Mouse (Mus musculus): Measurements from ENCODE around the gene Tnni3k. TPM values are rescaled to one million over a fixed set of nuclear protein-coding genes. Genes with fewer than 3 reads are reported as not detected.

Gene Tnni3k
- polyA plus RNA-seq, 1 experiment from 2014 or later = 0.11 TPM

DNA sequence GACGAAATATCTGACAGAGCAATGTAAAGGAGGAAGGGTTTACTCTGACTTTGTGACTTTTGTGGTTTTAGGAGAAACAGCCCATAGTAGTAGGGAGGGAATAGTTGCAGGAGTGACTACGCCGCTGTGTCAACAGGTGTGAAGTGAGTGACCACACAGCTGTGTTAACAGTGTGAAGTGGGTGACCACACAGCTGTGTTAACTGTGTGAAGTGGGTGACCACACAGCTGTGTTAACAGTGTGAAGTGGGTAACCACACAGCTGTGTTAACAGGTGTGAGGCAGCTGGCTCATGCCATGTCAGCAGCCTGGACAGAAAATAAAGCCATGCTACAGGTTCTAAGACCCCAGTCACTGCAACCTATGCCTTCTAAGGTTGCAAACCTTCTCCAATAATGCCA, 162.0 kb downstream of the Tnni3k start:
- no peaks in the 10 kb centered on the region for H3K4me1 ChIP-seq (replicated peaks; ENCODE audit: control insufficient read depth, insufficient read depth)
- TF ChIP-seq CTCF (IDR thresholded peaks at IDR 0.05; ENCODE audit: low read depth) (no peak), EP300 (optimal IDR thresholded peaks at IDR 0.05) (no peak)
- DNase-seq (ENCODE audit: low spot score) (no peak), ATAC-seq (ENCODE audit: low FRiP score, low TSS enrichment) (no peak)
- no peak overlapping the region for H3K4me2 ChIP-seq (replicated peaks; ENCODE audit: low read depth)
- H3K9ac ChIP-seq (ENCODE audit: low read length) = no peak overlapping the region
- WGBS = 77% methylated on average over 3 of the region's 3 CpGs
- H3K4me3 ChIP-seq (ENCODE audit: low read depth, low read length) = no peak overlapping the region
- H3K36me3 ChIP-seq (ENCODE audit: control insufficient read depth, insufficient read depth, low read length) = no peaks in the 10 kb centered on the region
- H3K27me3 ChIP-seq (ENCODE audit: control insufficient read depth, insufficient read depth, low read length) = no peaks in the 10 kb centered on the region
- H3K9me3 ChIP-seq (ENCODE audit: control insufficient read depth, low read length) = no peaks in the 10 kb centered on the region
- no peak overlapping the region for H3K27ac ChIP-seq (replicated peaks)

DNA sequence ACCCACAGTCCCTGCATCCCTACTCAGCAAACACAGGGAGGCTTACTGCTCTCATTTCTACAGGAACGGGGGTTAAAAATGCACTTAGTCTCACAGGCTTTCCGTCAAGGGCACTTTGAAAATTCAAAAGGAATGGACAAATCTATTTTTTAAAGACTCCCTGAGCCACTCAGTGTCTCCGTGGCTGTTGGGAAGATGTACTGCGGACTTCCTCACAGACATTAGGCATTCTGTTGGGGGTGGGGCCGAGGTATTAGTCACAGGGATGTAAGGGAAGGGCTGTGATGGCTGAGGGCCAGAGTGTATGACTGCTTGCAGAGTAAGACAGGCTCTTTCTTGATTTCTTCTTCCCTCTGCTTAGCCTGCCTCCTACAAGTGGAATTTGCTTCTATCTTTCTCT, 169.8 kb downstream of the Tnni3k start:
- no peaks in the 10 kb centered on the region for H3K9me3 ChIP-seq (ENCODE audit: control insufficient read depth, low read length)
- WGBS = 9% methylated on average over 5 of the region's 5 CpGs
- H3K9ac ChIP-seq (ENCODE audit: low read length) = no peak overlapping the region
- DNase-seq (ENCODE audit: low spot score) (peak; percentile 60), ATAC-seq (ENCODE audit: low FRiP score, low TSS enrichment) (peak; percentile 71)
- no peaks in the 10 kb centered on the region for H3K4me1 ChIP-seq (replicated peaks; ENCODE audit: control insufficient read depth, insufficient read depth)
- TF ChIP-seq EP300 (optimal IDR thresholded peaks at IDR 0.05) (no peak), CTCF (IDR thresholded peaks at IDR 0.05; ENCODE audit: low read depth) (no peak)
- no peak overlapping the region for H3K4me2 ChIP-seq (replicated peaks; ENCODE audit: low read depth)
- no peaks in the 10 kb centered on the region for H3K27me3 ChIP-seq (ENCODE audit: control insufficient read depth, insufficient read depth, low read length)
- no peak overlapping the region for H3K4me3 ChIP-seq (ENCODE audit: low read depth, low read length)
- H3K36me3 ChIP-seq (ENCODE audit: control insufficient read depth, insufficient read depth, low read length) = no peaks in the 10 kb centered on the region
- H3K27ac ChIP-seq (replicated peaks) = no peak overlapping the region

DNA sequence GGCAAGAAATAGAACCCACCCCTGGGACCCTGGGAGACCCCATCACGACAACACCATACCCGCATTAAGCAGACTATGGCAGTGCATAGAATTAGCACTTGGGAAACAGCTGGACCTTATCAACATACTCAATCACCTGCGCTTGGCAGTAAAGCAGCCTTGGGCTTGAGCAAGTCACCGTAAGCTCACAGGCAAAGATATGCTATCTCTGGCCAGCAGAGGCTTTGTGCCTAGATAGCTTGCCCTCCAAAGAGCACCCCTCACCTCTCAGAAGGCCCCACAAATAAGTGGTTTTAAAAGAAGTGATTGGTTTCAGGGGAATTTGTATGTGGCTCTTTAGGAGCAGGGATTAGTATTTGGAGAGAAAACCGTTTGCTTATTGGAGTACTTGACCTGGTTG, 170.2 kb downstream of the Tnni3k start:
- Histone ChIP-seq H3K4me1 (replicated peaks; ENCODE audit: control insufficient read depth, insufficient read depth) (no peaks in the 10 kb centered on the region), H3K4me2 (replicated peaks; ENCODE audit: low read depth) (no peak overlapping the region), H3K36me3 (ENCODE audit: control insufficient read depth, insufficient read depth, low read length) (no peaks in the 10 kb centered on the region), H3K9ac (ENCODE audit: low read length) (no peak overlapping the region), H3K27ac (replicated peaks) (no peak overlapping the region), H3K27me3 (ENCODE audit: control insufficient read depth, insufficient read depth, low read length) (no peaks in the 10 kb centered on the region), H3K4me3 (ENCODE audit: low read depth, low read length) (no peak overlapping the region), H3K9me3 (ENCODE audit: control insufficient read depth, low read length) (no peaks in the 10 kb centered on the region)
- DNase-seq (ENCODE audit: low spot score) (no peak), ATAC-seq (ENCODE audit: low FRiP score, low TSS enrichment) (no peak)
- TF ChIP-seq CTCF (IDR thresholded peaks at IDR 0.05; ENCODE audit: low read depth) = no peak
- TF ChIP-seq EP300 (optimal IDR thresholded peaks at IDR 0.05) = no peak
- WGBS = 19% methylated on average over 5 of the region's 5 CpGs

DNA sequence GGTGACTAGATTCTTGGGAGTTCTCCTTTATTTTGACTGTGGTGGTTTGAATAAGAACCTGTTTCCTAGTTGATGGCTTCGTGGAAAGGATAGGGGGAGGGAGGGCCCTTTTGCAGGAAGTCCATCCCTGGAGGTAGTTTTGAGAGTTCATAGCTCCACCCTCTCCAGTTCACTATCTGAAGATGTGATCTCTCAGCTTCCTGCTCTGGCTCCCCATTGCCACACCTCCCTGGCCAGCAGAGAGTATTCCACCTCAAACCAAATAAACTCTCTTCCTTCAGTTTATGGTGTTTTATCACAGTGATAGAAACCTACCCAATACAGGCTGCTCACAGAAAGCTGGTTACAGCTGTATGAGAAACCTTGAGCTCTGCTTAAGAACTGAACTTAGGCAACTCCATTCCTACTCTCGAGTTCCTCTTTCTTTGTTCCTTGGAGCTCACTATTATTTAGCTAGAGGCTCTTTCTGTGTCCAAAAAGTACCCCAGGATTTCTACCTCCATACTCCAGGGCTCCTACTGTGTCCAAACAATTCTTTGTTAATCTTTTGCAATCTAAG, 173.7 kb downstream of the Tnni3k start:
- no peak for TF ChIP-seq EP300 (optimal IDR thresholded peaks at IDR 0.05)
- no peak for TF ChIP-seq CTCF (IDR thresholded peaks at IDR 0.05; ENCODE audit: low read depth)
- Histone ChIP-seq H3K9ac (ENCODE audit: low read length) (no peak overlapping the region), H3K4me1 (replicated peaks; ENCODE audit: control insufficient read depth, insufficient read depth) (no peaks in the 10 kb centered on the region), H3K27ac (replicated peaks) (no peak overlapping the region), H3K27me3 (ENCODE audit: control insufficient read depth, insufficient read depth, low read length) (no peaks in the 10 kb centered on the region), H3K36me3 (ENCODE audit: control insufficient read depth, insufficient read depth, low read length) (no peaks in the 10 kb centered on the region), H3K9me3 (ENCODE audit: control insufficient read depth, low read length) (no peaks in the 10 kb centered on the region), H3K4me3 (ENCODE audit: low read depth, low read length) (no peak overlapping the region), H3K4me2 (replicated peaks; ENCODE audit: low read depth) (no peak overlapping the region)
- 69% methylated on average over 2 of the region's 2 CpGs for WGBS
- no peak for DNase-seq (ENCODE audit: low spot score)
- no peak for ATAC-seq (ENCODE audit: low FRiP score, low TSS enrichment)

DNA sequence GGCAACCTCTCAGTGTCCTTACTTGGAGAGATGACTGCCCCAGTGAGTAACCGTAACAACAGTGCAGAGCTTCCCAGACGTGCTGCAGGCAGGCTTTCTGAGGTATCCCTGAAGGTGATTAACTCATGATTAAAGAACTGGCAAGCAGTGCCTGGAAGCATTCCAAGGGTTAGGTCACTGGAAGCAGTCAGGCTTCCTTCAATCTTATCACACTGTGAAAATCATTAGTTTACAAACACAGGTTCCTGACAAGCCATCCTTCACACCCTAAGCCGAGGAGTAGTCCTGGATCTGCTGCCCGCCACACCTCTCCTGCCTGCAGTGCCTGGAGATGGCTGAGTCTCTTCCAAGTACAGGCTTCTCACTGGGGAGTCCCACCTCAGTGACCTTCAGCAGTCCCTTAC, 174.7 kb downstream of the Tnni3k start:
- H3K9ac ChIP-seq (ENCODE audit: low read length) = no peak overlapping the region
- no peaks in the 10 kb centered on the region for H3K9me3 ChIP-seq (ENCODE audit: control insufficient read depth, low read length)
- 24% methylated on average over 4 of the region's 4 CpGs for WGBS
- no peaks in the 10 kb centered on the region for H3K4me1 ChIP-seq (replicated peaks; ENCODE audit: control insufficient read depth, insufficient read depth)
- no peak overlapping the region for H3K27ac ChIP-seq (replicated peaks)
- DNase-seq (ENCODE audit: low spot score) (peak; percentile 50), ATAC-seq (ENCODE audit: low FRiP score, low TSS enrichment) (peak; percentile 84)
- TF ChIP-seq CTCF (IDR thresholded peaks at IDR 0.05; ENCODE audit: low read depth) = no peak
- no peak for TF ChIP-seq EP300 (optimal IDR thresholded peaks at IDR 0.05)
- H3K4me2 ChIP-seq (replicated peaks; ENCODE audit: low read depth) = no peak overlapping the region
- no peak overlapping the region for H3K4me3 ChIP-seq (ENCODE audit: low read depth, low read length)
- H3K27me3 ChIP-seq (ENCODE audit: control insufficient read depth, insufficient read depth, low read length) = no peaks in the 10 kb centered on the region
- H3K36me3 ChIP-seq (ENCODE audit: control insufficient read depth, insufficient read depth, low read length) = no peaks in the 10 kb centered on the region

DNA sequence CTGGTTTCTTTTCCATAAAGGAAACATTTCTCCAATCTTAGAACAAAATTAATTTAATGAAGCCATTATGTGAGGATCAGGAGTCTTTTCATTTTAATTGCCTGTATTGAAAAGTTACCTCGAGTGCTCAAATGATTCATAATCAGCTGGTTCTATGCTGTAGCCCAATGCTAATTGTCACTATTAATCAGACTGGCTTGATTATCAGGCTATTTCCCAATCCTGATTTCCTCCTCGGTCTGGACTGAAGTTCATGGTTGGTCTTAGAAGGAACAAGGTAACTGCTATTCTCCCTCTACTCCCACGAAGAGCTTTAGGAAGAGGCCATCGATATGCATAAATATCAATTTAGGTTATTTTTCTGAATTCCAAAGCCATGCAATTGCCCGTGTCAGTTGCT, 175.1 kb downstream of the Tnni3k start:
- no peak overlapping the region for H3K4me3 ChIP-seq (ENCODE audit: low read depth, low read length)
- WGBS = 65% methylated on average over 5 of the region's 5 CpGs
- H3K4me2 ChIP-seq (replicated peaks; ENCODE audit: low read depth) = no peak overlapping the region
- no peak overlapping the region for H3K9ac ChIP-seq (ENCODE audit: low read length)
- no peaks in the 10 kb centered on the region for H3K27me3 ChIP-seq (ENCODE audit: control insufficient read depth, insufficient read depth, low read length)
- H3K9me3 ChIP-seq (ENCODE audit: control insufficient read depth, low read length) = no peaks in the 10 kb centered on the region
- H3K36me3 ChIP-seq (ENCODE audit: control insufficient read depth, insufficient read depth, low read length) = no peaks in the 10 kb centered on the region
- peak; percentile 68 for ATAC-seq (ENCODE audit: low FRiP score, low TSS enrichment)
- H3K4me1 ChIP-seq (replicated peaks; ENCODE audit: control insufficient read depth, insufficient read depth) = no peaks in the 10 kb centered on the region
- DNase-seq (ENCODE audit: low spot score) = no peak
- TF ChIP-seq EP300 (optimal IDR thresholded peaks at IDR 0.05) (no peak), CTCF (IDR thresholded peaks at IDR 0.05; ENCODE audit: low read depth) (no peak)
- H3K27ac ChIP-seq (replicated peaks) = no peak overlapping the region

All from stomach, postnatal 0 days (tissue).